8 mouse cellular contexts compared by ENCODE assay signal in the genomic region with DNA sequence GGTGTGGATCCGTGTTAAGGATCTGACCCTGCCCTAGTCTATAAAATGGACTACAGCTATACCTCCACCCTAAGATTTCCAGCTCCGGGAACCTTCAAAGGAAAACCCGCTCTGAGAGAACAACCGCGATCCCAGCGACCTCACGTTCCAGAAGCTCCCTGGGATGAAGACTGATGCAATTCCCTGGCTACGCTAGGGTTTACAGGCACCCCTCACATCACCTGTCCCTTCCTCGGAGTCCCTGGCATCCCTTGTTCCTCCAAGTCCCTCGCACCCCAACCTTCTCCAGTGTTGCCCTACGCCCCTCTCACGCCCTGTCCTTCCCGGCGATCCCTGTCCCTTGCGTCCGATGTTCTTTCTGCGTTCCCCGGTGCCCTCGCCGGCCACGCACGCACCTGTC. TPM values are rescaled to one million over a fixed set of nuclear protein-coding genes. Genes with fewer than 3 reads are reported as not detected.
DNase-seq lines count a peak whose midpoint lies in the region; ATAC-seq lines count a peak whose summit lies in the region.

No protein-coding gene starts in this region.

- ATAC-seq in hindbrain, embryonic 14.5 days (ENCODE audit: low FRiP score) = no peak; the same call in 1 of the 2 replicates
- ATAC-seq in monocyte, adult 5-6 weeks (replicated peaks; ENCODE audit: insufficient number of reproducible peaks, low FRiP score, low TSS enrichment, poor library complexity, severe bottlenecking) = 0 out of 2 replicates have a peak, but pooled peaks have one; percentile 1

- H3K4me2 ChIP-seq in hindbrain, embryonic 14.5 days (replicated peaks) = peak overlapping the region; percentile 96

- peaks cover 7% of the 10 kb centered on the region; the same call in 1 of the 2 replicates for H3K4me1 ChIP-seq in brown adipose tissue, adult 24 weeks (ENCODE audit: control insufficient read depth, insufficient read depth, insufficient read length, low read length)
- H3K4me1 ChIP-seq in hindbrain, embryonic 14.5 days (replicated peaks; ENCODE audit: control insufficient read depth, insufficient read depth, low read length) = peaks cover 15% of the 10 kb centered on the region

- H3K9ac ChIP-seq in hindbrain, embryonic 14.5 days = peak overlapping the region; percentile 82

- H3K4me3 ChIP-seq in brown adipose tissue, adult 24 weeks (ENCODE audit: insufficient read depth, low read depth, low read length) = peak overlapping the region; percentile 81
- peak overlapping the region; percentile 81 for H3K4me3 ChIP-seq in hindbrain, embryonic 14.5 days (replicated peaks; ENCODE audit: low read length)

- H3K27me3 ChIP-seq in hindbrain, embryonic 14.5 days (ENCODE audit: control insufficient read depth, insufficient read depth, low read length) = no peaks in the 10 kb centered on the region

- peaks cover 33% of the 10 kb centered on the region for H3K36me3 ChIP-seq in hindbrain, embryonic 14.5 days (replicated peaks; ENCODE audit: control insufficient read depth, insufficient read depth)

- no peaks in the 10 kb centered on the region for H3K9me3 ChIP-seq in hindbrain, embryonic 14.5 days (ENCODE audit: control insufficient read depth, low read length)

- DNase-seq in layer of hippocampus, adult 9-11 months = peak; percentile 26
- no peak for DNase-seq in layer of hippocampus, adult 18-20 months (ENCODE audit: low spot score in 2 of 2)
- peak; percentile 29 for DNase-seq in hindbrain, embryonic 14.5 days (ENCODE audit: low spot score)
- DNase-seq in right cerebral cortex, postnatal 25 days = no peak
- no peak for DNase-seq in kidney, adult 18-20 months
- no peak for DNase-seq in left cerebral cortex, adult 9 months (ENCODE audit: low spot score in 2 of 2)

- peak overlapping the region; percentile 87 for H3K27ac ChIP-seq in brown adipose tissue, adult 24 weeks (replicated peaks; ENCODE audit: low read depth, low read length)
- H3K27ac ChIP-seq in hindbrain, embryonic 14.5 days = peak overlapping the region; percentile 72

- 0% methylated on average over 22 of the region's 22 CpGs for WGBS in hindbrain, embryonic 14.5 days

RNA-seq across cellular contexts. Expression of gene Usp36, which starts 0.5 kb away (rescaled TPM):
- total RNA-seq in layer of hippocampus, adult 18-20 months (2021) = 10 to 100 TPM; 25.7 to 28.3 TPM
- polyA plus RNA-seq in brown adipose tissue, adult 24 weeks (2012; ENCODE audit: insufficient read depth, insufficient read length, missing spikeins) = 5.5 and 7.6 TPM in 2 replicates
- polyA plus RNA-seq in hindbrain, embryonic 14.5 days (2014; fragmentation: Nextera tagmentation; extraction: Ambion mirVana) = 11.9 and 13.6 TPM in 2 replicates
- 13.1 to 29.6 TPM (median 14.8 TPM) in 3 replicates for total RNA-seq in monocyte, adult 5-6 weeks (2017)

RNA-seq across cellular contexts. Expression of gene Cyth1, which starts 41.2 kb away (rescaled TPM):
- total RNA-seq in layer of hippocampus, adult 18-20 months (2021) = 10 to 100 TPM; 88.0 to 91.7 TPM
- polyA plus RNA-seq in brown adipose tissue, adult 24 weeks (2012; ENCODE audit: insufficient read depth, insufficient read length, missing spikeins) = 37.2 and 41.9 TPM in 2 replicates
- polyA plus RNA-seq in hindbrain, embryonic 14.5 days (2014; fragmentation: Nextera tagmentation; extraction: Ambion mirVana) = 18.1 and 18.7 TPM in 2 replicates
- total RNA-seq in monocyte, adult 5-6 weeks (2017) = 110 to 193 TPM (median 136 TPM) in 3 replicates

RNA-seq across cellular contexts. Expression of gene Cep295nl, which starts 52.7 kb away (rescaled TPM):
- total RNA-seq in layer of hippocampus, adult 18-20 months (2021) = 1 to 10 TPM in 1 of 2 experiments, under 1 TPM in 1; 0.61 to 1.2 TPM
- polyA plus RNA-seq in brown adipose tissue, adult 24 weeks (2012; ENCODE audit: insufficient read depth, insufficient read length, missing spikeins) = not detected in 2 replicates
- polyA plus RNA-seq in hindbrain, embryonic 14.5 days (2014; fragmentation: Nextera tagmentation; extraction: Ambion mirVana) = 0.17 TPM in 1 of 2 replicates, not detected in the other
- total RNA-seq in monocyte, adult 5-6 weeks (2017) = 1.6 to 2.8 TPM in 2 of 3 replicates, not detected in the other

Comparison
In these comparisons a context has a peak if more than half of its experiments do, and no peak if none do; other contexts are left out.
1. DNase-seq: peak in layer of hippocampus, adult 9-11 months (single experiment) and hindbrain, embryonic 14.5 days (single experiment); none in layer of hippocampus, adult 18-20 months (0 of 2), right cerebral cortex, postnatal 25 days (single experiment), kidney, adult 18-20 months (single experiment) and left cerebral cortex, adult 9 months (0 of 2).